Mouse (Mus musculus) stomach, embryonic 16.5 days (tissue): ENCODE data around the gene Pcare. TPM values are rescaled to one million over a fixed set of nuclear protein-coding genes. Genes with fewer than 3 reads are reported as not detected.

Experiments used
- ATAC-seq: fragments of 200-750 bp; cut with Nextera tagmentation; 2 replicates; pipeline ENCODE4 v1.8.0; 2017; ENCODE audit warnings: moderate number of reproducible peaks, moderate TSS enrichment; ENCODE audit not compliant: insufficient read depth, low FRiP score
- H3K27ac ChIP-seq: fragments of 300-500 bp; sonication (generic); 2 replicates; pipeline ENCODE4 v1.5.1; 2014; ENCODE audit warnings: low read length
- H3K27me3 ChIP-seq: fragments of 300-500 bp; sonication (generic); 2 replicates; pipeline ENCODE4 v1.6.1; 2014; ENCODE audit warnings: low read length, control low read depth, mixed read lengths; ENCODE audit not compliant: control insufficient read depth, insufficient read depth
- H3K36me3 ChIP-seq: fragments of 300-500 bp; sonication (generic); 2 replicates; pipeline ENCODE4 v1.6.1; 2014; ENCODE audit warnings: low read length; ENCODE audit not compliant: control insufficient read depth, insufficient read depth
- H3K4me1 ChIP-seq: fragments of 300-500 bp; sonication (generic); 2 replicates; pipeline ENCODE4 v1.6.1; 2014; ENCODE audit warnings: low read length, control low read depth, mixed read lengths; ENCODE audit not compliant: control insufficient read depth, insufficient read depth
- H3K4me2 ChIP-seq: fragments of 300-500 bp; sonication (generic); 2 replicates; pipeline ENCODE4 v1.6.1; 2014; ENCODE audit warnings: low read depth, low read length, mixed read lengths
- H3K4me3 ChIP-seq: fragments of 300-500 bp; sonication (generic); replicated peaks from 2 replicates; pipeline ENCODE4 v1.5.1; 2014; ENCODE audit warnings: mild to moderate bottlenecking, low read length
- H3K9ac ChIP-seq: fragments of 300-500 bp; sonication (generic); 2 replicates; pipeline ENCODE4 v1.6.1; 2014; ENCODE audit warnings: low read length
- H3K9me3 ChIP-seq: fragments of 300-500 bp; sonication (generic); replicated peaks from 2 replicates; pipeline ENCODE4 v1.6.1; 2016; ENCODE audit warnings: low read length, control low read depth; ENCODE audit not compliant: control insufficient read depth
- WGBS: fragments of 180-500 bp; shearing (Covaris S2); extraction: QIAGEN DNeasy Blood & Tissue Kit; methylation state at CpG from one replicate; pipeline ENCODE4 v1.1.7; 2014; 5-methylcytosine and 5-hydroxymethylcytosine counted together
- polyA plus RNA-seq: library from polyadenylated mRNA; unstranded; fragments of >200 nt; fragmentation: Nextera tagmentation; extraction: Ambion mirVana; gene quantifications from 2 replicates; pipeline ENCODE4 v1.2.1, GENCODE M21; 2015

The Pcare gene
- polyA plus RNA-seq, 1 experiment from 2014 or later, result not detected

DNA sequence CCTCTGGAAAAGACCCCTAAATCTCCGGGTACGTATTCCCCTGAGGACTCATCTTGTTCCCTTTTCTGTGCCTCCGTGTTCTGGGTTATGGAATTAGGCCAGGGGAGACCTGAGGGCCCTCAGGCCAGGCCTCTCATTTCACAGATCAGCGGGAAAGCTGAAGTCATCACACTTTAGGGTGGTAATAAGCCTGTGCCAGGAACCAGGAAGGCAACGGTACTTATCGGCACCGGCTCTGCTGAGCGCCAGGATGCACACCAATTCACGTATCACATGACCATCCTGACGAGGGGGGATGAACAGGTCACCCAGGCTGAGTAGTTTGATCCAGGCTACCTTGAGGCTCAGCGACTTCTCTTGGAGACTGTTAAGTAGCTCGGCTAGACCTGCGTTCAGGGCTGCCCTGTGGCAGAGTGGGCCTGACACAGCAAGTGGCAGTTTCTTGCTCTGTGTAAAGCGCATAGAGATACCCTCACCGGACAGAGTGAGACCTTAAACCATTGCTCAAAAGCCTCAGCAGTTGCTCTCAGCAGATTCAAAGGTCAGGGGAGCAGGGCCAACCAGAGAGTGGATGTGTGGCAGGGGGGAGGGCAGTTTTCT is 56.9 kb downstream of the Pcare start:
- Histone ChIP-seq H3K27ac (no peak overlapping the region), H3K4me1 (peaks cover 2% of the 10 kb centered on the region; the same call in 1 of the 2 replicates), H3K4me2 (no peak overlapping the region), H3K4me3 (no peak overlapping the region), H3K9me3 (no peaks in the 10 kb centered on the region), H3K9ac (no peak overlapping the region), H3K36me3 (no peaks in the 10 kb centered on the region), H3K27me3 (no peaks in the 10 kb centered on the region)
- WGBS, result 79% methylated on average over 15 of the region's 15 CpGs
- ATAC-seq, result no peak

DNA sequence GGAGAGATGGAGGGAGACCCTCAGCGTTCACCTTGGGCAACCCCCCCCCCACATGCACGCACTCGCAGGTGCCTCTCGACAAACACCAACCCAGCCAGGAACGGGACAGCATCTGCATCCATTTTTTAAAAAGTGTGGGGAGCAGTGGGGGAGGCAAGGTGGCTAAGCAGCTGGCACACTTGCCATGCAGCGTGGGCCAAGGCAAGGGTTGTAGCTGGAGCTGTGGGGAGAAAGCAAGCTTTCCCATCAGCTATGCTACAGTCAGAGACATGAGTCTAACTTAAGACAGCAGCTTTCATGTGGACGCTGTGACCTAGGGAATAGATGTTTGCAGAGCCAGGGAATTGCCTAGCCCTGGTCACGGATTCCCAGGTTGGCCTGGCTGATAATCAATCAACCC is 57.5 kb downstream of the Pcare start:
- Histone ChIP-seq H3K36me3 (no peaks in the 10 kb centered on the region), H3K4me2 (no peak overlapping the region), H3K9me3 (no peaks in the 10 kb centered on the region), H3K9ac (no peak overlapping the region), H3K27me3 (no peaks in the 10 kb centered on the region), H3K4me1 (peaks cover 2% of the 10 kb centered on the region; the same call in 1 of the 2 replicates), H3K4me3 (no peak overlapping the region), H3K27ac (no peak overlapping the region)
- no peak for ATAC-seq
- WGBS, result 78% methylated on average over 8 of the region's 8 CpGs

DNA sequence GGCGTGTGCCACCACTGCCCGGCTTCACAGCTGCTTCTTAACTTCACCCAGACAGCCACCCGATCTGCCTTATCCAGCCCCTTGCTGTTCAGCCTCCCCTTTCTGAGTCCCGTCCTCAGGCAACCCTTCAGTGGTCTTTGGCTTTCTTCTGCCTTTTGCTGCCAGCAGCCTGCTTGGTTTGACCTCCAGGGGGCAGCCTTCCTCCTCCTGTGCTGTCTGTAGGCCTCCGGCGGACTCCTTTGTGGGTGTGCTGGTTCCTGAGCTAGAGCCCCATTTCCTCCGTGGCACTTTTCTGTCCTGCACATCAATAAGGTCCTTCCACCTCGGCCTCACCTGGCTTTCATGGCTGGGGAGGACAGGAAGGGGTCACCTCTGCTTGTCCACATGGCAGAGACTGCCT is 58.9 kb downstream of the Pcare start:
- Histone ChIP-seq H3K4me2 (no peak overlapping the region), H3K27ac (no peak overlapping the region), H3K9me3 (no peaks in the 10 kb centered on the region), H3K4me3 (no peak overlapping the region), H3K4me1 (peaks cover 2% of the 10 kb centered on the region; the same call in 1 of the 2 replicates), H3K36me3 (no peaks in the 10 kb centered on the region), H3K27me3 (no peaks in the 10 kb centered on the region), H3K9ac (no peak overlapping the region)
- WGBS, result 54% methylated on average over 8 of the region's 8 CpGs
- no peak for ATAC-seq

Other genes starting within 250 kb of the Pcare start
- gene Ndc80, start 226.0 kb downstream of the Pcare start, polyA plus RNA-seq, result 37.6 and 37.9 TPM in 2 replicates
- gene Spdya, start 200.8 kb downstream of the Pcare start, polyA plus RNA-seq, result 0.49 and 0.54 TPM in 2 replicates
- gene Wdr43, start 137.0 kb downstream of the Pcare start, polyA plus RNA-seq, result 72.9 and 73.1 TPM in 2 replicates
- gene Togaram2, start 79.6 kb downstream of the Pcare start, polyA plus RNA-seq, result 0.75 and 1.2 TPM in 2 replicates
- gene Clip4, start 15.6 kb upstream of the Pcare start, polyA plus RNA-seq, result 7.1 and 8.5 TPM in 2 replicates